Mouse (Mus musculus) heart, adult 2 months (tissue): ENCODE data around the gene Usp4.

Source experiments
- CTCF ChIP-seq: fragments of 200-600 bp; IDR thresholded peaks from 2 replicates; pipeline ENCODE4 v1.8.1; 2022; ENCODE audit warnings: antibody characterized with exemption, mild to moderate bottlenecking, moderate library complexity
- EP300 ChIP-seq: fragments of 200-500 bp; IDR thresholded peaks from 2 replicates; pipeline ENCODE4 v1.6.1; 2011; ENCODE audit warnings: low read depth, low read length, control low read depth; ENCODE audit not compliant: insufficient read depth
- POLR2A ChIP-seq: fragments of 200-500 bp; IDR thresholded peaks from 2 replicates; pipeline ENCODE4 v1.6.1; 2011; ENCODE audit warnings: mild to moderate bottlenecking, low read depth, low read length, control low read depth; ENCODE audit not compliant: insufficient read depth

DNA sequence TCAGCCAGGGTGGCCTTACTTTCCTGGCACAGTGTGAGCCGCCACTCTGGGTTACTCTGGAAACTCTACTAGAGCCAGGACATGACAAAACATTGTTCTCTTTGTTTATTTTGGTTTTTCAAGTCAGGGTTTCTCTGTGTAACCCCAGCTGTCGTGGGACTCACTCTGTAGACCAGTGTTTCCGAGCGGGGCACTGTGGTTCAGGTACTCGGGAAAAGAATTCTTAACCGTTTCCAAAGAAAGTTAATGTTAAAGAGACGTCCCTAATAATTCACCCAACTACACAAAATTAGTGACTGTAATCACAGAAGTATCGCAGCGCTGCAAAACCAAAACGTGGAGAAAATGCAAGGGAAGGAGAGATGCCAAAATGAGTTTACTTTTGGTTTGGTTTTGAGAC lies 40.9 kb downstream of the Usp4 start:
- no peak for TF ChIP-seq POLR2A
- no peak for TF ChIP-seq CTCF
- TF ChIP-seq EP300: no peak
